Mouse (Mus musculus) Muller cell, postnatal 12 days (primary cell): ENCODE data around the gene Steap2.

Source experiments
- DNase-seq: peaks from one replicate; pipeline ENCODE4 v3.0.0-alpha.2; 2015; ENCODE audit errors: inconsistent ontology term

Steap2 gene

DNA sequence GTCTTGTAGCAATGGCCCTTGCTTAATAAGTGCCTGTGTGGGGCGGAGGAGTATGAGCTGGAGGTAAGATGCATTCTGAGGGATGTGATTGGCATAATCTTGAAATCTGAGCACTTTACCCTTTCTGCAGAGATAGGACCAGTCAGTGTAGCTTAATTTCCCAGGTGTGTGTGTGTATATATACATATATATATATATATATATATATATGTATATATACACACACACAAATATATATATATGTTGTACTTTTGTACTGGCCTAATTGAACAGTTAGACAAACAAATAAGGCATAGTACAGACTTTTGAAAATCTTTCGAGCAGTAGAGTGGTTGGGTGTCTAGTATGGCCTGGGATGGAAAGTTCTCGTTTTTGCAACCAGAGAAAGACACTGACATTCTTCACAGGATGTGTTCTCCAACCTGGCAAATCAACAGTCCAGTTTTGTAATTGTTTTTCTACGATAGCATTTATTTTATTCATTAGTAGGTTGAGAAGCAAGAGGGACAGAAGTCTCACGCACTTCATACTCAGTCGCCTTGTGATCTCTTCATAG lies 29.9 kb downstream of the Steap2 start:
- no peak for DNase-seq

DNA sequence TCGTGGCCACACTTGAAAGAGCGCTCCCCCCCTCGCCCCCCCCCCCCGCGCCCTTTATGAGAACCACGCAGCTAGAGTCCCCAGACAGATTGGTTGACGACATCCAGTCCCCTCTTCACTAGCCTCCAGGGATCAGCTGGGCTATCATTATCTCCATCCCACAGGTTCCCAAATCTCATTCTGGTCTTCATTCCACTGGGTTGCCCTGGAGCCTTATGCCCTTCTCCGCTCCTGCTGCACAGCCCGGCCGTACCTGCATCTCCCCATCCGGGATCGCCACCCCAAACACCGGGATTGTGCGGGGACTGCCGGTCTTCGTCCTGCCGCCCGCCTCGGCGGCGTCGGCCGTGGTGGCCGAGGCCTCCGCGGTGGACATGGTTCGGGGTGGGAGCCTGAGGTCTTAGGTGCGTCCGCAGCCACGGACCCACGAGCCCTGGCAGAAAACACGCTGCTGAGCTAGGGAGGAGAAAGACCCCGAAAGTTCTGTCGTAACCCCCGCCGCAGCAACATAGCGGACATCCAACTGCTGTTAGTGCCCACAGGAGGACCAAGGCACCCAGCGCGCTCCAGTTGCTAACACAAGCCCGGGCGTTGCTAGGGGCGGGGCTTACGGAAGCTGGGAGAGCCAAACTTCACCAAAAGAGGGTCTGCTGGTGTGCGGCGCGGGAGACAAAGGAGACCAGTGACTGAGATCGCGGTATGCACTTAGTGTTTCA lies 30.6 kb downstream of the Steap2 start, which contains the start of gene Cfap69:
Gene Cfap69, minus strand, starts transcription at position 585 of the 716 bp plus-strand sequence.
- DNase-seq = peak; percentile 86

DNA sequence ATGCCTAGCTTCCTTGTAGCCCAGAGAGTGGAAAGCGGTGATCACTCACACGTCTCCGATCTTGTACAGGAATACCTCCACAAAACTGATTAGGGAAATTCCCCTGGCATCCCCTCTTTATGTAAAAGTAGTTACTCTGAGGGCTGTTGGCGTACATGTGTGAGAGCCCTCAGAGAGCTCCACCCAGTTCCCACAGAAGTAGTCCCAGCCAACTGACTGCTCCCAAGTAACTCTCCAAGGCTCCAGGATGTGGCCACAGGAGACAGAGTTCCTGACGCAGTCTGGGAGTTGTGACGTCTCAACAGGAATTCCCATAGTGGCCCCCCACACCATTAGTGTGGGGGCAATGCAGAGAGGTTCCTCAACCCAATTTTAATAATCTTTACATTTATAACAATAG lies 31.3 kb downstream of the Steap2 start:
- no peak for DNase-seq

DNA sequence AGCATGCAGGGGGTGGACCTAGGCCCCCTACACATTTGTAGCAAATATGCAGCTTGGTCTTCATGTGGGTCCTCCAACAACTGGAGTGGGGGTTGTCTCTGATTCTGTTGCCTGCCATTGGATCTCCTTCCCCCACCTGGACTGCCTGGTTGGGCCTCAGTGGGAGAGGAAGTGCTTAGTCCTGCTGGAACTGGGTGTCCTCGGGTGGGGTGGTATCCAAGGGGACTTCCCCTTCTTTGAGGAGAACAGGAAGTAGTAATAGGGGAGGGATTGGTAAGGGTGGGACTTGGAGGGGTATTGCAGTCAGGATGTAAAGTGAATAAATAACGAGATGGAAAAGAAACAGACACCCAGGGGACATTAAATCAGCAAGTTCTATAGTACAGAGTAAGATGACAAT lies 35.7 kb downstream of the Steap2 start:
- no peak for DNase-seq

DNA sequence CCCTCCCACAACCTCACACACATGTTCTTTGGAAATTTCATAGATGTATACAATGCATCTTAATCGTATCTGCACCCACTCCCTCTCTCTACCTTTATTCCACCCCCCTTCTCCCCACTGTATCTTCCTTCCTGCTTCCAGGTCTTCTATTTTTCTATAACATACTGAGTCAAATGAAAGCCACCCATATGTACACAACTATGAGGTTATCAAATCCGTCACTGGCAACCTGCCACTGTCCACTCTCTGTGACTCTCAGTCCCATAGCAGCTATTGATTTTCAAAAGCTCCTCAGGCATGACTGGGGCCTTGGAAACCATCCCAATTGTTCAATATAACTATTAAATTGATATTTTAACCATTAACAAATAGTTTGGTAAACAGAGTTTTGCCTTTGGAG lies 36.4 kb downstream of the Steap2 start:
- no peak for DNase-seq

DNA sequence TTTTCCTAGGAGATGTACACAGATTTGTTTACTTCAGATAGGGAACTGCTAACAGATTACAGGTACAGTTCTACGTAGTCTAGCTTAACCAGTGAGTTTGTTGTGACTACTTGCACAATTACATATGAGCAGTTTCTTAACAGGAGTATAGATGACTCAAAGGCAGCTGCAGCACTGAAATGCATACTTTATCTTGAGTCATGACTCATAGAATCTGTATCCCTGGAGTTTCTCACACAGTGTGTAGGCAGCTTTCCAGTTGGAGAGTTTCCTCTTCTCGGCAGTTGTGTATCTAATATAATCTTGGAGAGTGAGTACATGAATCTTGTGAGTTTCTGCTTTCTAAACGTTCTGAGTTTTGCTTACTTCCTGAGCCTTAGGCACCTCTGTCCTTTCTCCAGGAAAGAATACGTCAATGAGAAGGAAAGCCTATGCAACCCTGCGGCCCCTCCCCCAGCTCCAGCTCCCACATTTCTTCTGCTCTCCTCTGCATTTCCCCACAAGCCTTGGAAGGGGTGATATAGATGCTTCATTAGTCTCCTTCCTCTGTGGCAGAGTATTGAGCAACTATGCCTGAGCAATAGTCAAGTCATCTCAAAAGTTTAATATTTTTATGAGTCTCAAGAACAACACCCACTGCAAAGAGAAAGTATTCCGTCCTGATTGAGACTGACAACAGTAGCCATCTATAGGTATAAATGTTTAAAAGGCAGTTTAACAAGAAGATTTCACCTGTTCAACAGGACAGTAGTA lies 45.4 kb downstream of the Steap2 start:
- peak; percentile 56 for DNase-seq

DNA sequence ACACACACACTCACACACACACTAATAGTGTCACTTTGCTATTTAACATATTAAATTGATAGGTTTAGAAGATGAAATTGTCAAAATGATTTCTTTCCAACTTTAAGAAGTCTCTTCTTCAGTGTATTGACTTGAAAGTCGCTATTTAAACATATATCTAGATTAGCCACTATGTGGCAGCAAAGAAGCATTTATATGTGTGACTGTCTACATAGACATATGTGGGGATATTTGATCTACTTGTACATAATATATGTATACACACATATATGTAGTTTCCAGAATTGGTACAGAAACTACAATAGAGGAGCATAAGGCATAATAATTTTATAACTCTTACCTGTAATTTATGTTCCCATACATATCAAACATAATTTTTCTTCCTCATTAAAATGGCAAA lies 48.2 kb downstream of the Steap2 start:
- DNase-seq = no peak

DNA sequence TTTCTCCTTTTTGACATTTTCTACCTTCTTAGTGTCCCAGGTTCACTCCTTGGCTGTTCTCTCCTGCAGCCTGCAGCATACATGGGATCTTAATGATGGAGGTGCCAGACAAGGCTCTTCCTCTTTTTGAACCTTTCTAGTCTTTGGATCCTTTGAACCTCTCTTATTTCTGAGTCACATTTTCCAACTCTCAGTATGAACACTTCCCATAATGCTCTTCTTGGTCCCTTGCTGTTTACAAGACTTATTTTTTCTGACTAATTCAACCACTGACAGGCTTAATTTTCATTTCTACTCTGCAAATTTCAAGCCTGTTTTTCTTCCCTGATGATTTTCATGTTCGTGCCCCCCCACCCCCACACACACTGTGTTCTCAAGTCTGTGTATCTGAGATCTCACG lies 55.9 kb downstream of the Steap2 start:
- DNase-seq = no peak

DNA sequence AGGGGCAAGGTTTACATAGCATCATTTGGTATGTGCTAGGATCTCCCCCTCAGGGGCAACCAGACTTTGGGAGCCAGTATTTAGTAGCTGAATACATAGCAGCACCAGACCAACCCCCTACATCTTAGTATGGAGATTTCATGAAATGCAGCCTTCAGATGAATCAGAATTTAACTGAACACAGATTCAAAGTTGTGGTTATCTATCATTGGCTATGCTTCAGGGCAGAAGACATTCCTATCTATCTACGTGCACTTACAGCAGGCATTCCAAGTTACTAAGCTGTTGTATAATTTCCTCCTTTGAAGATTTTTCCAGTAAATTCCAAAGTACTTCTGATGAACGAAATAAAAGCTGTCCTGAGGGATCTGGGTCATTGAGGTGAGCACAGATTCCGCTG lies 68.9 kb downstream of the Steap2 start:
- DNase-seq = peak; percentile 48

DNA sequence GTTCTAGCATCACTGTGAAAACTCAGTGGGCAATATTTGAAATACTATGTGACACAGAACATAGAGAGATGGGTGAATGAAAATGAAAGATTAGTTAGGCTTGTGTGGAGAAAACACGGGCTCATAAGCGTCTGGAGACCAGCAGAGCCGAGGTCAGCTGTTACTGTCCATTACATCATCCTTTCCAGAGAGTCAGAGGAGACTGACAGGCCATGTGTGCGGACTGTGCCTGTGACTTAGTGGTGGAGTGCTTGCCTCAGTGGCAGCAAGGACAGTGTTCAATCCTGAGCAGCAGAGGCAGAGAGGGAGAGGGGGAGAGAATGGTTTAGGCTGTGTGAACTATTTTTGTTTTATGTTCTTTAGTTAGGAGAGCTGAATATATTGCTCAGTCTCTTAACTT lies 76.0 kb downstream of the Steap2 start:
- no peak for DNase-seq
